Mouse (Mus musculus) cortical plate, adult 2 months (tissue): ENCODE measurements at regions not wholly inside any gene's neighbourhood (a gene's known extent, or its start where the extent isn't known, plus 50 kb on each side); places are given as distances from the start of the nearest gene placed in this dataset.

Experiments
- CTCF ChIP-seq: fragments of 200-500 bp; IDR thresholded peaks from 2 replicates; pipeline ENCODE4 v1.5.1; 2011; ENCODE audit warnings: mild to moderate bottlenecking, control low read depth, low read length; ENCODE audit not compliant: insufficient read depth; ENCODE audit errors: extremely low read depth
- POLR2A ChIP-seq: fragments of 200-500 bp; IDR thresholded peaks from 2 replicates; pipeline ENCODE4 v1.6.1; 2011; ENCODE audit warnings: mild to moderate bottlenecking, low read length, control low read depth; ENCODE audit not compliant: insufficient read depth; ENCODE audit errors: extremely low read depth

- TF ChIP-seq POLR2A (no peak), CTCF (no peak)
Observed at GRCm38 (mm10) chr2:149542837-149543236, 138.0 kb downstream of the Cst10 start.
